Mouse (Mus musculus) adipose tissue, adult 10 weeks (tissue): Measurements from ENCODE around the gene Slc28a2. TPM values are rescaled to one million over a fixed set of nuclear protein-coding genes. Genes with fewer than 3 reads are reported as not detected.

Experiments used
- polyA plus RNA-seq: library from polyadenylated mRNA; stranded (reverse); fragments of 350-450 nt; fragmentation: Illumina TruSeq; extraction: RNeasy Lipid Tissue Mini Kit (QIAGEN cat#74804); gene quantifications from one replicate; pipeline ENCODE4 v1.2.3, GENCODE M21; 2014; ENCODE audit warnings: low read depth, low replicate concordance

The Slc28a2 gene
- 13.3 TPM for polyA plus RNA-seq

GRCm38 (mm10) chr2:122426200-122426599 lies at the start of gene Slc28a2:
Gene Slc28a2 (plus strand): TSS chr2:122426477.

GRCm38 (mm10) chr2:122484641-122485040 lies 58.4 kb downstream of the Slc28a2 start, which contains the start of gene Gm14085:
Gene Gm14085 (plus strand): TSS chr2:122484941.

Other genes starting within 250 kb of the Slc28a2 start
- gene Patl2, start 240.3 kb upstream of the Slc28a2 start, polyA plus RNA-seq = 0.20 TPM
- gene Terb2, start 240.2 kb upstream of the Slc28a2 start, polyA plus RNA-seq = not detected
- gene Sord, start 191.7 kb upstream of the Slc28a2 start, polyA plus RNA-seq = 86.4 TPM
- 0.24 TPM for gene Duox2, start 128.0 kb upstream of the Slc28a2 start, polyA plus RNA-seq
- not detected for gene Duoxa2, start 127.6 kb upstream of the Slc28a2 start, polyA plus RNA-seq
- gene Duoxa1, start 112.7 kb upstream of the Slc28a2 start, polyA plus RNA-seq = 1.0 TPM
- 0.09 TPM for gene Duox1, start 110.8 kb upstream of the Slc28a2 start, polyA plus RNA-seq
- 15.8 TPM for gene Shf, start 57.3 kb upstream of the Slc28a2 start, polyA plus RNA-seq
- not detected for gene Gm14085, start 58.5 kb downstream of the Slc28a2 start, polyA plus RNA-seq
- 13.5 TPM for gene Gatm, start 184.8 kb downstream of the Slc28a2 start, polyA plus RNA-seq
- gene AA467197, start 210.5 kb downstream of the Slc28a2 start, polyA plus RNA-seq = 7.2 TPM